Mouse (Mus musculus) urinary bladder, adult 2 months (tissue): ENCODE data around the gene Gm20388. TPM values are rescaled to one million over a fixed set of nuclear protein-coding genes. Genes with fewer than 3 reads are reported as not detected.

Experiments
- DNase-seq: peaks from one replicate; pipeline ENCODE4 v3.0.0; 2022; ENCODE audit warnings: low spot score
- polyA plus RNA-seq: library from polyadenylated mRNA; depleted of rRNA; stranded (reverse); fragments of >200 nt; gene quantifications from 2 replicates; pipeline ENCODE4 v1.2.3, GENCODE M21; 2012

The Gm20388 gene
- polyA plus RNA-seq, 1 experiment: 50.2 TPM

DNA sequence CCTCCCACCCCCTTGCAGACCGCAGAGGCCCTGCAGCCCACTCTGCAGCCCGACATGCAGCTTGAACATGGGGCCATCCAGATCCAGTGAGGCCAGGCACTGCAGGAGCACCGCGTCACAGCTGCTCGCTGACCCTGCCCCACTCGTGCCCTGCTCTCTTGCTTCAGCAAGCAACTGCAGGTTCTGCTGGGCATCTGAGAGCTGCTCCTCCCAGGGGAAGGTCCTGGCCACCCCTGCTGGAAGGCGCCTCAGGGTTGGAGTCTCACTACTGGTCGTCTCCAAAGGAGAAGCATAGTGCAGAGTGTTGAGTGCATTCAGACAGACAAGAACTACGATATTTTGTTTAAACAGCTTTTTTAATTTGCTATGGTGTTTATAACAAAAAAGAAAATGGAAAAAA is 2114.9 kb downstream of the Gm20388 start:
- DNase-seq: no peak

DNA sequence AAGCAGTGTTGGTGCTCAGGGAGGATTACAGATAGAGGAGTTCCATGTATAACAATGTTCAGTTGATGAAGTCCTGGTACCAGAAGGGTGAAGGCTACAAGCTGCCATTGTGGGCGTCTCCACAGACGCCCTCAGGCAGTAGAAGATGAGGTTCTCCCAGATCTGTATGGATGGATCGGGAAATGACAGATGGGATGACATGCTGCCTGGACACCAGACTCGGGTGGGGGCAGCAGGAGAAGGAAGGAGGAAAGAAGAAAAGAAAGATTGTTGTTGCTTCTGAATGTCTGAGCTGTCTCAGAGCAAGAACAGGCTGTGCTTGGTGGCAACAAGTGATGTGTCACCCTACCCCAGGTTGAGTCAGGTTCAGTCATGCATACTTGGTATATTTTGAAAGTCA is 2117.5 kb downstream of the Gm20388 start:
- DNase-seq: no peak

- no peak for DNase-seq
Observed at GRCm38 (mm10) chr8:122030965-122031364, 2120.3 kb downstream of the Gm20388 start.

- DNase-seq: no peak
Observed at GRCm38 (mm10) chr8:122032741-122033140, 2122.1 kb downstream of the Gm20388 start.

- no peak for DNase-seq
Observed at GRCm38 (mm10) chr8:122035543-122035942, 2124.9 kb downstream of the Gm20388 start.

- no peak for DNase-seq
Observed at GRCm38 (mm10) chr8:122036325-122036724, 2125.7 kb downstream of the Gm20388 start.

DNA sequence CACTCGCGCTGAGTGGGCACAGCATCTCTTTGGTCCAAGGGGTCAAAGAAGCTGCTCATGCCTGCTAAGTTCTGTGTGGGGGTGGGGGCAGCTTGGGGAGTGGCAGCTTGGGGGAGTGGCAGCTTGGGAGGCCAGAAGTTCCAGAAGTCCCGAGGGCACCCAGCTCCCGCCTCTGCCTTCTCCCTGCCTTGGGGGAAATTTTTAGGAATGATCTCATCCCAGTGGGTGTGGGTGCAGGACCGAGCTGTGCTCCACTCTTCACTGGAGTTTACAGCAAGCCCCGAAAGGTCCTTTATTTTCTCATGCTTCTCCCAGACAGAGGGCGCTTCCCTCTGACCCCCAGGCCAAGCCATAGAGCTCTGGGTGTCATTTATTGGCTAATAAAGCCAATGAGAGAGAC is 2126.6 kb downstream of the Gm20388 start:
- DNase-seq: no peak

DNA sequence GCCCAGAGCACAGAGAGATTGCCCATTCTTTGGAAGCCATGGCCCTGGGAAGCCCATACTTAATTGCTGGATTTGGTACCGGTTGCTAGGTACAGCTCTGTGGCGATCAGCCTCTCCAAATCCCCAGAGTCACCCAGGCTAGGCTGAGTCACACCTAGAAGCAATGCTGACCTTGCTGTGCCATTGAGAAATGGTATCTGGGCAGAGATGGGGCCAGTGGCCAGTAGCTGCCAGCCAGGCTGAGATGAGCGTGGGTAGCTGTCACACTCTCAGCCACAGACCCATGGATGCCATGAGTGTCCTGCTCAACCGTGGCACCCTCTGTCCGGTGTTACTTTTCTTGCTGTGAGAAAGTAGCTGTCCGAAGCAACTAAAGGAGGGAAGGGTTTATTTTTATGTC is 2127.4 kb downstream of the Gm20388 start:
- no peak for DNase-seq

GRCm38 (mm10) chr8:122039452-122039851 is 2128.8 kb downstream of the Gm20388 start:
- no peak for DNase-seq

DNA sequence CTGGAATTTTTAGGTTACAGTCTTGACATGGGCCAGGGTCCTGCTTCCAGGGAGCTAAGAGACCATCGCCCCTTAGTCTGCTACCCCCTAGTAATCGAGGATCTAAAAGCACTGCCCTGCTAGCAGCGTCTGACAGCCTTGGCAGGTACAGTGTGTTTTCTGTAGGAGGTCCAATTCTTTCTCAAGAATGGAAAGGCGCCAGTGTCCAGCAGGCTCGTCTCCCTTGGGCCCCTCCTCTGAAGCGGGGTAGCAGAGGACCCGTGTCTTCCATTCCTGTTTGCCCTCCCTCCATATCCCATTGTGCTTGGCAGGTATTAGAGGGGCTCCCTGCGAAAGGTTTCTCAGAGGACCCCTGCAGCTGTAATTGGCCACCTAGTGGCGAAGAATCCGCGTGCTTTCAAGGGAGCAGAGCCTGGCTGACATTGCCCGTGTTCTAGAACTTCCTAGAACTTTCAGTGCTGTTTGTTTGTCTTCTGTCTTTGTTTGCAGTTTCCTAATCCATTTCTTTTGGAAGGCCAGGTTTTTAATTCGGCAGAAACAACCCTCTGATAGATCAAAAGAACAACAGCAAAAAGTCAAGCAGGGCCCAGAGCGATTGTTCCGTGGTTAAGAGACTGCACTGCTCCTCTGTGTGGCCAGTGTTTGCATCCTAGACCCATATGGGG is 2136.7 kb downstream of the Gm20388 start:
- no peak for DNase-seq

DNA sequence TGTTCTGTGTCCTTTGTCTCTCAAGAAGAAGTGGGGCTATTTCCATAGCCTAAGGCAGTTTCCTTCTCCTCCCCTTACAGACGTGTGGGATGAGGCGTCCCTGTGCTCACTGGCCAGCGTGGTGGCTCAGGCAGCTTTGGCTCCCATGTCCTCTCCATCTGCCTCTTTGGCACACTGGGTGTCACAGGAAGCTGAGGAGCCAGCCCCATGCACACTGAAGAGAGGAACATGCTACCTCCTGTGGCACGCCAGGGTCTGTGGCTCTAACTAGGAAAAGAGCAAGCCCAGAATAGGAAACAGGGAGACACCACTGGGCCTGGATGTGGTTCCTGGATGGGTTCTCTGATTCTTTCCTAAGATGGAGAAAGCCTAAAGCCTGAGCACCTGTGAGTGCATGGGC is 2138.6 kb downstream of the Gm20388 start:
- no peak for DNase-seq

DNA sequence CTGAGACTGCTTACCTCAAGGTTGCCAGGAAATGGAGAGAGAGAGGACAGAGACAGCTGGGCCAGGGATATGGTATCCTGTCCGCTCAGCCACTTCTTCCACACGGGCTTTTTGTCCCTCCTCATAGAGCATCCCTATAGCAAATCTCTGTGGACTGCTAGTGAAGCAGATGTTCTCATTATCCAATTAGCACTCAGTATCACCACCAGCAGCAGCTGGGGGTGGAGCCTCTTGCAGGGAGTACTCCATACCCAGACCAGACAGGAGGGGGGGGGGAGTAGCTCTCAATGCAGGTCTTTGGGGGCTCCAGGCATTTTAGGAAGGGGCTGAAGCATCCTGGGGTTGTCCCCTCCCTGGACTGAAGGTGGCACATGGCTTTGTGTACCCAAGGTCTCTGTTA is 2139.3 kb downstream of the Gm20388 start:
- no peak for DNase-seq

DNA sequence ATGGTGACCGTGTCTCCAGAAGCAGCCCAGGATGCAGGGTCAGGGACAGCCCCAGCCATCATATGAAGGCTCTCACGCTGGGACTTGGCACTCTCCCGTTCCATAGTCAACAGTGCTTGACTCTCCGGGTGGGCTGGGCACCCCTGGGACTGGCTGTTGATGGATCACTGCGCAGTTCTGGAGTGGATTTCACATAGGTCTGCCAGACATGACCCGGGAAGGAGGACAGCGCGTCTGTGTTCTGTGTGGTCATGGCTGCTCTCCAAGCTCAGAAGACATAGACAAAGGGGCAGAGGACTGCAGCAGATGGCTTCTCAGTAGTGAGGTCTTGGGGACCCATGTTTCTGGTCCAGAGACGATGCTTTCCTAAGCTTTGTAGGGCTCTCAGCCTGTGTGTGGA is 2140.0 kb downstream of the Gm20388 start:
- no peak for DNase-seq

DNA sequence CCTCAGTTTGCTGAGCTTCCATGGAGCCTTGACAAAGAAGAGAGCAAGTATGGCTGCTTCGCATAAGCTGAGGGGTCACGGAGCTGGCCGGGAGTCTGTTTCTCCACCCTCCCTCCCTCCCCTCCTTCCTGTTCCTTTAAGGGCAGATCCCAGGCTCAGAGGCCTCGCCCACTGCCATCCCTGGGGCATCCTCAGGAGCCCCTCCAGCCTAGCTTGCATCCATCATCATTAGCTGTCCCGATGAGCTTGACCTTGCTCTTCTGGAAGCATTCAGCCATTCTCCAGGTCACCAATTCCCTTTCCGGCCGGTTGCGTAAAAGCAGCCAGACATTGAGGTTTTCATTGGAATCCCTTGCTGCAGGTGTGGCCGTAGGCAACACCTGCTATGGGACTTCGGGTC is 2144.7 kb downstream of the Gm20388 start:
- DNase-seq: no peak

DNA sequence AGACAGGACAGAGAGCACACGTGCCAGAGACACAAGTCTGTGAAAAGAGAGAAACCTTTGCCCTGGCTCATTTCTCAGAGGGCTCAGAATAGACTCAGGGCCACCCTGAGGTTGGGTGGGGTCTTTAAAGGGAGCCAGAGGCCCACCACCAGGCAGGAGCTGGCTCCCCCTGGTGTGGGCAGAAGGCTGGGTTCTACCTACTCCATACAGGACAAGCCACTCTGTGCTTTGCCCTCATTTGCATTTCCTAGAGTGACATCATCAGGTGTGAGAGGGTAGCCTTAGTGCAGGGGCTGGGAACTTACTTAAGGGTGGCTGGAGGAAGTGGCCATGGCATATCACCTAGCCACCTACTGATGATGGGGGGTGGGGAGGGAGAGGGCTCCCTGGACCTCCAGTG is 2145.5 kb downstream of the Gm20388 start:
- DNase-seq: no peak

GRCm38 (mm10) chr8:122056882-122057281 is 2146.2 kb downstream of the Gm20388 start:
- no peak for DNase-seq

DNA sequence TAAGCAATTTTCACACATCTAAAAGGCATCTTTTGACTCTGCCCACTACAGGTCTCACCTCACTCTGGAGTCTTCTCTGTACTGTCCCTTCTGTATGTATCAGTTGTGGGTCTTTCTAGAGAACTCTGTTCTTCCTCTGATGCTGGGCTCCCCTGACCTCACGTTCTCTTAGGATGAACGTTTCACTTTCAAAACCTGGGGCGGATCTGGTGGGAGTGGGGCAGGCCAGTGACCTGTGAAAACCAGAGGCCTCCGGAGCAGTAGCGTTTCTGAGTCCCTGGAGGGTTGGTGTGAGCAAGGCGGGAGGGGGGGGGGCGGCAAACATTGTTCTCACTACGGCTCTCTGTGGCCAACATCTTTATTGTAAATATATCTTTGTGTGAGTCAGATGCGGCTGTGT is 2147.9 kb downstream of the Gm20388 start:
- DNase-seq: no peak

- no peak for DNase-seq
Observed at GRCm38 (mm10) chr8:122058951-122059350, 2148.3 kb downstream of the Gm20388 start.

DNA sequence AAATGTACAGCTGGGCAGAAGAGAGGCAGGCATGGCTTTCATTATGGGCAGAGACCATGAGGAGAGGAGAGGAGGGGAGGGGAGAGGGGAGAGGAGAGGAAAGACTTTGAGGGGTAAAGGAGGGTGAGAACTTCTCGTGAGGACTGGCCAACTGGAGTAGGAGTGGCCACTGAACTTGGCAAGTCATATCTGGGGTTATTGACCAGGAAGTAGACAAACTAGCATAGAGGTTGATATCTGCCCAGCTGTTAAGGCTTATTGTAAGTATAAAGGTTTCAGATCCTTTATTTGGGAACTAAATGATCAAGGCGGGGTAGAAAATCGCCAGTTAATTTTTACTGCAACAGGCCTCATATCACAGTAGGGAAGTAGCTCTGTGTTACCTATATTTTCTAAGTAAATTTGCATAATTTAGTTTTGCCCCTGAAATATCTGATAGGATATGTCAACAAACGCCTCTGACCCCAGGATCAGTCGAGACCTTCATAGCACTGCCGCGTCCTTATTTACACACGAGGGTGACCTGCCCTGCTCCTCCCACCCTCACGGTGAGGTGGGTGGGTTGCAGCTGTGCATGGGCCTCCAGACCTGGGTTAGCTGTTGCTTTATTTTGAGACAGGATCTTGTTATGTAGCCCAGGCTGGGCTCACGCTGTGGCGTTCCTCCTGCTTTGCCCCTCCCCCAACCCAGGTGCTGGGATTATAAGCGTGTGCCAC is 2152.0 kb downstream of the Gm20388 start:
- DNase-seq: no peak

DNA sequence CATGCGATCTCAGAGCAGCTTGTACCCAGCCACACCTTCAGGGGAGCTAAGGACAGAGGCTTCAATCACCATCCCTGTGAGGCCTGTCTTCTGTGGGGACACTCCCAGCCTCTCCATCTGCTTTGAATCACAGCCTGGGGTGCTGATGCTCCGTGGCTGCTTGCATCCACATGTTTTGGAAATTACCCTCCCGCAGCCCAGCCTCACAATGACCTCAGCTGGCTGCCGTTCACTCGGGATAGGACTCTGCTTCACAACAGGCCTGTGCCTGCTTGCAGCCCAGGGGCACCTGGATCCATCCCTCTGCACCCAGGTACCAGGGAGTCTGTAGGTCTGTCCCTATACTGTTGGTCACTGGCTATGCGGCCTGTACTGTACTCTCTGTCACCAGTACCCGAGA is 2153.7 kb downstream of the Gm20388 start:
- no peak for DNase-seq

DNA sequence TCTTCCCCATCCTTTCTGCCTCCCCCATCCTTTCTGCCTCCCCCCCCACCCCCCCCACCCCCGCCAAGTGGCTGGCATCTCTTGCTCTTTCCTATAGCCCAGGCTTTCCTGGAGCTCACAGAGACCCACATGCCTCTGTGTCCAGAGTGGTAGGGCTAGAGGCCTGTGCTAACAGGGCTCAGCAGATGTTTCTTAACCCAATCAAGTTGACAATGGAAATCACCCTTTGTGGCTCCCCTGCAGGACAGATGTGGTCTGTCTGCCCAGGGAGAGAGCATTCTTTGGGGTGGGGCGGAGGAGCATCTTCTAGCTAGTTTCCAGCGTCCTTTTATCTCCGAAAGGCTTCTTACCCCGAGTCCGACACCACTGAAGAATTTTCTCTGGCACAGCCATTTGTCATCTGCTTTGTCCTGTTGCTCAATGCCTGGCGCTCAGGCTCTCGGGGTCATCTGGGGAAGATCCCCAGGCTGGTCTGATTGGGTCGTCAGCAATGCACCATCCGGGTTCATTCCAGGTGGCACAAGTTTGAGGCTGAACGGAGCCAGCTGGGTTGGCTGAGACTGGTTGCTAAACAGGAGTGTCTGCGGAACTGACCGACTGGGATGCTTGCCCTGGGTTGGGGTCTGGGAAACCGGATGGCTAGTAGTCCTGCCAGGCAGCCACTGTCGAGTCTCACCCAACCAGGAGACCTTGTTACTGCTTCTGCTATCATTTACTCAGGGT is 2157.3 kb downstream of the Gm20388 start:
- no peak for DNase-seq

- no peak for DNase-seq
Observed at GRCm38 (mm10) chr8:122068609-122069008, 2158.0 kb downstream of the Gm20388 start.

- DNase-seq: no peak
Observed at GRCm38 (mm10) chr8:122069281-122069680, 2158.6 kb downstream of the Gm20388 start.
